Mouse (Mus musculus) lung, adult 2 months (tissue): ENCODE results near the gene Wwox. TPM values are rescaled to one million over a fixed set of nuclear protein-coding genes. Genes with fewer than 3 reads are reported as not detected.

Source experiments
- DNase-seq: peaks from one replicate; pipeline ENCODE4 v3.0.0; 2022
- H3K4me1 ChIP-seq: fragments of 200-500 bp; 2 replicates; pipeline ENCODE4 v1.6.1; 2011; ENCODE audit warnings: low read length; ENCODE audit not compliant: control insufficient read depth, insufficient read depth
- H3K4me3 ChIP-seq: fragments of 200-500 bp; replicated peaks from 2 replicates; pipeline ENCODE3; 2011; ENCODE audit warnings: low read depth, mild to moderate bottlenecking, control low read depth, low read length; ENCODE audit errors: extremely low read depth
- CTCF ChIP-seq: fragments of 200-500 bp; IDR thresholded peaks from 2 replicates; pipeline ENCODE4 v1.5.1; 2011; ENCODE audit warnings: mild to moderate bottlenecking, low read length, control low read depth; ENCODE audit not compliant: insufficient read depth
- POLR2A ChIP-seq: fragments of 200-500 bp; IDR thresholded peaks from 2 replicates; pipeline ENCODE4 v1.6.1; 2011; ENCODE audit warnings: low read depth, mild to moderate bottlenecking, control low read depth, low read length, borderline replicate concordance; ENCODE audit errors: extremely low read depth
- WGBS: fragments of 180-500 bp; shearing (Covaris S2); methylation state at CpG from one replicate; pipeline ENCODE4 v1.1.7; 2018; 5-methylcytosine and 5-hydroxymethylcytosine counted together
- polyA plus RNA-seq: library from polyadenylated mRNA; depleted of rRNA; stranded (reverse); fragments of >200 nt; gene quantifications from 2 replicates; pipeline ENCODE4 v1.2.3, GENCODE M21; 2012

Wwox gene
- polyA plus RNA-seq, 1 experiment, result 8.5 TPM

DNA sequence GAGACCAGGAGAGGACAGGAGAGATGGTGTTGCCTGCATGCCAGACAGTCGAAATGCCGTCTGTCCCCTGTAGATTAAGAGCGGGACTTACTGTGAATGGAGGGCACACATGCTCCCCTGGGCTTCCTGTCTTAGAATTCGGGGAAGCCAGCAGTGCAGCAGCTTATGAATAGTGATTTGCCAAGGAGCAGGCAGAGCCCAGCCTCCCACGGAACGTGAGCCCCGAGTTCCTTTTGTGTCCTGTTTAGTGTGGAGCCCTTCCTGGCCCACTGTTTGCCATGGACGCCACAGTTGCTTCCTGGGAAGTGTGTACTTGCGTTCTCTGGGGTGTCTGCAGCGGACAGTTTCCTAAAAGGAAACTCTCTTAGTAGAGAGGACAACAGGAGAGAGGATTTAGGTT is 23.9 kb downstream of the Wwox start:
- Histone ChIP-seq H3K4me1 (peaks cover 3% of the 10 kb centered on the region; the same call in 1 of the 2 replicates), H3K4me3 (peak overlapping the region; percentile 30)
- no peak for DNase-seq
- 37% methylated on average over 10 of the region's 10 CpGs for WGBS
- TF ChIP-seq POLR2A, result no peak
- TF ChIP-seq CTCF, result no peak

DNA sequence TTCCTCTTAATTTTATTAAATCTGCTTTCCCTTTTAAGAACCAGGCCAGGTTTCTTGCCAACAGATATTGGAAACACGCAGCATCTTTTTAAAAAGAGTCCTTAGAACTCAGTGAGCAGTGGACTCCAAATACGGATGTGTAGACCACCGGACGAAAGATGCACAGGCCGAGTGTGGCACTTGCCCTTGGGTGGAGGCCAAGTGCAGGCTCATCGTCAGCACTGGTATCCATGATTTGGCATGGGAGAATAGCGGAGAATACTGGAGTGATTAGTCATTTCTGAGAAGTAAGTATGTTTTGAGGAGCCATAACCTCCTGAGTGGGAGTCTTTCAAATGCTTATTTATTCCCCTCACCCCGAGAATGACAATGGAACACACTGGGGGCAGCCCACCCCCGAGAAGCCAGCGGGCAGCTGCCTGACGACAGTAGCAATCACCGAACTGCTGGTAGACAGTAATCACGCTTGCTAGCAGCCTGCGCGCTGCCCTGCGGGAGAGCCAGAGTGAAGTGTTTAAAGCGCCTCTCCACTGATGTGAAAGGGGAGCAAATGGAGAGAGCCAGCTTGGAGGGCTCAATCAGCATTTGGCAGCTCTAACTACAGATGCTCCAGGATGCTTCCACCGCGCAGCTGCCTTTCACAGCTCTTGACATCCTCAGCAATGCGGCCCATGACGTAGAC is 29.2 kb downstream of the Wwox start:
- no peaks in the 10 kb centered on the region for H3K4me1 ChIP-seq
- H3K4me3 ChIP-seq, result no peak overlapping the region
- TF ChIP-seq CTCF, result no peak
- TF ChIP-seq POLR2A, result no peak
- DNase-seq, result no peak
- WGBS, result 82% methylated on average over 21 of the region's 21 CpGs

- DNase-seq, result no peak
- H3K4me1 ChIP-seq, result no peaks in the 10 kb centered on the region
- no peak overlapping the region for H3K4me3 ChIP-seq
- TF ChIP-seq CTCF, result no peak
- no peak for TF ChIP-seq POLR2A
- 91% methylated on average over 10 of the region's 10 CpGs for WGBS
Observed at GRCm38 (mm10) chr8:114469208-114469590, 29.7 kb downstream of the Wwox start.

DNA sequence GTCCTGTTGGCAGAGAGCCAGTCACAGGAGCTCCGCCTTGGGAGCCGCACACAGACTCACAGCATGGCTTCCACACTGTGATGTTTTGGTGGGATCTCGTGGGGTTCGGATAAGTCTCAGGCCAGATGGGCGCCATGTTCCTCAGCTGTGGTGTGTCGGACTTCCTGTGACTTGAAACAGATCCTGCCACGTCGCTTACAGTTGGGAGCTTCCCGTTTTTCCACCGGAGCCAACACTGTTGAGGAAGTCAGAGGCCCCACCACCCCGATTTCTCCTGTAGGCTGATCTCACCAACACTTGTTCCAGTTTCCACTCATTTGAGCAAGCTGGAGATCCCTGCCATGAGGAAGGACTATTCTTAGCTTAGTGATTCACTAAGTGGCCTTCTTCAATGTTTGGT is 34.1 kb downstream of the Wwox start:
- TF ChIP-seq POLR2A, result no peak
- TF ChIP-seq CTCF, result no peak
- WGBS, result 82% methylated on average over 11 of the region's 11 CpGs
- H3K4me1 ChIP-seq, result no peaks in the 10 kb centered on the region
- DNase-seq, result no peak
- no peak overlapping the region for H3K4me3 ChIP-seq

DNA sequence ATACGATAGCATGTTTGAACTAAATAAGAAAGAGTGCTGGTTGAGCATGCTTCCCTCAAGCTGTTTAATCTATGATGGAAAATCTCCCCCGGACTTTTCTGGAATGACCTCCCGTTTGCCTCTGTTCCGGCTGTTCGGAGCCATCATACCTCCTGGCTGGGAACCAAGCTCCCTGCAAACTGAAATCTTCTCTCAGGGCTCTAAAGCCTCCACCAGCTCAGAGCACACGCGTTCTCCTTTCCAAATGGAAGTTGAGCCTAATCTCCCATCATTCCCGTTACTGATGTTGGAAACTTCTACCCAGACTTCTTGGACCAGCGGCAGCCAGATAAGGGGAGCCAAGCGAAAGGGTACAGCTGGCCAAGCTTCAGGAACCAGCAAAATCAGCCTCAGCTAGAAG is 37.5 kb downstream of the Wwox start:
- TF ChIP-seq CTCF (no peak), POLR2A (no peak)
- 61% methylated on average over 10 of the region's 10 CpGs for WGBS
- DNase-seq, result no peak
- H3K4me3 ChIP-seq, result no peak overlapping the region
- H3K4me1 ChIP-seq, result no peaks in the 10 kb centered on the region

DNA sequence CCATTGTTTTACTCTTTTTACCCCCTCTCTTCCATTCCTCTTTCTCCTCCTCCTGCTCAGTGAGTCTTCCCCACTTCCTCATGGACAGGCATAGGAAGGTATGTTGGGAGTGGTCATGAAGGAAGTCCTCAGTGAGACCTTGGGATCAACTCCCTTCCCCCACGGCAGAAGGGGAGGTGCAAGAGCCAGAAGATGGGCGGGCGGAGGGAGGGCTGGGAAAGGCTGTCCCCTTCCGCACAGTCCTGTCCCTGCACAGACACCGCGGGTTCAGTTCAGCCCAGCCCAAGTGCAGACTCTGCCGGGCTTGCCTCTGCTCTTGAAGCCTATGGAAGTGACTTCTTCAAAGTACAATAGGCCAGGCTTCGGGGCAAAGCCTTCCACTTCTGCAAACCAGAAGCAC is 38.3 kb downstream of the Wwox start:
- no peak for TF ChIP-seq CTCF
- no peak for TF ChIP-seq POLR2A
- no peak for DNase-seq
- H3K4me3 ChIP-seq, result no peak overlapping the region
- H3K4me1 ChIP-seq, result no peaks in the 10 kb centered on the region
- WGBS, result 66% methylated on average over 8 of the region's 8 CpGs

DNA sequence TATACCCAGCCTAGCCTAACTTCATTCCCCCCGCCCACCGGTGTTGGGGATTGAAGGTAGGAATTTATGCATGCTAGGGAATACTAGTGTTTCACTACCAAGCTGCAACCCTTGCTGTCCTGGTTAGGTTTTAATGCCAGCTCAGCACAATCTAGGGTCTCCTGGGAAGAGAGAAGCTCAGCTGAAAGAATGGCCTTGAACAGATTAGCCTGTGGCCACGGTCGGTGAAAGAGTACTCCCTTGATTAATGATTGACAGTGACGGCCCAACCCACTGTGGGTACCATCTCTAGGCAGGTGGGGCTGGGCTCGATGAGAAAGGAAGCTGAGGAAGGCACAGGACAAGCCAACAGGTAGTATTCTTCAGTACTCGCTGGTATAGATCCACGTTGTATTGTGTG is 40.3 kb downstream of the Wwox start:
- Histone ChIP-seq H3K4me3 (no peak overlapping the region), H3K4me1 (no peaks in the 10 kb centered on the region)
- no peak for DNase-seq
- 76% methylated on average over 8 of the region's 8 CpGs for WGBS
- no peak for TF ChIP-seq POLR2A
- no peak for TF ChIP-seq CTCF

GRCm38 (mm10) chr8:114491662-114492160 is 52.3 kb downstream of the Wwox start:
- Histone ChIP-seq H3K4me3 (no peak overlapping the region), H3K4me1 (no peaks in the 10 kb centered on the region)
- 85% methylated on average over 5 of the region's 5 CpGs for WGBS
- TF ChIP-seq POLR2A (no peak), CTCF (no peak)
- DNase-seq, result no peak

DNA sequence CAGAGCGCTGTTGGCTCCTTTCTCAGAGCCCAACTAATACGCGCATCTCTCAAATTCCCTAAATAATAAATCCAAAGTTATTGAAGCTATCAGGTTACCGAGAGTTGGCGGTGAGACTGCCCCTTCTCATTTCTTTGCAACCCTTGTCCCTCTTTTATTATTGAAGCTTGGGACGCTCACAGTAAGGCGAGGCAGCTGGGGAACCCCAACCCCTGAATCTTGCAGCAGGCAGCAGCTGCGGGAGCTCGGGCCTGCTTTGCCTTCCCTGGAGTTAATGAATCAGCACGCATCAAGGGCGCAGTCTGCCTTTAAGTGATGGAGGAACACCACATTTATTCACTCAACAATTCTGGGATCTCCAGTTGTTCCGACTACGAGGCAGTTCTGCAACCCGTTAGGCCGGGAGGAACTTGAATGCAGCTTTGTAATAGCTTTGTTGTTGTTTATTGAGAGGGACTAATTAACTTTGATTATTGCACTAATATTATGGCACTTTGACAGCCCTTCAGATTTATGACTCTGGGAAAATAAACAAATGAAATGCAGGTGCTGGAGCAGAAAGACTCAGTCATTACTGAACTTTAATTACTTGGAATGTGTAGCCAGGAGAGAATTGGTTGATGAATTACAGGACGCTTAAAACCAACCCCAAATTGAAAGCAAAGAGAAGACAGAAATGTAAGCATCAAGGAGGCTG is 60.1 kb downstream of the Wwox start:
- WGBS, result 86% methylated on average over 16 of the region's 16 CpGs
- no peak for TF ChIP-seq CTCF
- TF ChIP-seq POLR2A, result no peak
- no peak for DNase-seq
- no peaks in the 10 kb centered on the region for H3K4me1 ChIP-seq
- H3K4me3 ChIP-seq, result no peak overlapping the region

- DNase-seq, result no peak
- no peak for TF ChIP-seq CTCF
- 90% methylated on average over 6 of the region's 6 CpGs for WGBS
- H3K4me3 ChIP-seq, result no peak overlapping the region
- peaks cover 2% of the 10 kb centered on the region; the same call in 1 of the 2 replicates for H3K4me1 ChIP-seq
Observed at GRCm38 (mm10) chr8:114501906-114502305, 62.5 kb downstream of the Wwox start.

GRCm38 (mm10) chr8:114503196-114503595 is 63.7 kb downstream of the Wwox start:
- DNase-seq, result no peak
- WGBS, result 72% methylated on average over 3 of the region's 3 CpGs
- TF ChIP-seq CTCF, result no peak
- no peak for TF ChIP-seq POLR2A
- Histone ChIP-seq H3K4me1 (peaks cover 2% of the 10 kb centered on the region; the same call in 1 of the 2 replicates), H3K4me3 (no peak overlapping the region)
